Mouse (Mus musculus) embryonic facial prominence, embryonic 13.5 days (tissue): ENCODE data around the gene Cpne5. TPM values are rescaled to one million over a fixed set of nuclear protein-coding genes. Genes with fewer than 3 reads are reported as not detected.

Experiments used
- ATAC-seq: fragments of 200-750 bp; cut with Nextera tagmentation; 2 replicates; pipeline ENCODE4 v1.8.0; 2017; ENCODE audit warnings: low read depth; ENCODE audit not compliant: insufficient number of reproducible peaks, insufficient read depth, low FRiP score, low TSS enrichment
- H3K27ac ChIP-seq: fragments of 300-500 bp; sonication (generic); 2 replicates; pipeline ENCODE4 v1.5.1; 2015; ENCODE audit warnings: moderate library complexity, mild to moderate bottlenecking, inconsistent platforms
- H3K27me3 ChIP-seq: fragments of 300-500 bp; sonication (generic); 2 replicates; pipeline ENCODE4 v1.6.1; 2015; ENCODE audit warnings: mild to moderate bottlenecking, inconsistent platforms
- H3K36me3 ChIP-seq: fragments of 300-500 bp; sonication (generic); 2 replicates; pipeline ENCODE4 v1.6.1; 2015; ENCODE audit warnings: mild to moderate bottlenecking, inconsistent platforms
- H3K4me1 ChIP-seq: fragments of 300-500 bp; sonication (generic); 2 replicates; pipeline ENCODE4 v1.6.1; 2015; ENCODE audit warnings: inconsistent platforms
- H3K4me2 ChIP-seq: fragments of 300-500 bp; sonication (generic); 2 replicates; pipeline ENCODE4 v1.6.1; 2015; ENCODE audit warnings: moderate library complexity, mild to moderate bottlenecking, inconsistent platforms
- H3K4me3 ChIP-seq: fragments of 300-500 bp; sonication (generic); 2 replicates; pipeline ENCODE4 v1.5.1; 2015; ENCODE audit warnings: mild to moderate bottlenecking, inconsistent platforms
- H3K9ac ChIP-seq: fragments of 300-500 bp; sonication (generic); 2 replicates; pipeline ENCODE4 v1.6.1; 2015; ENCODE audit warnings: mild to moderate bottlenecking, inconsistent platforms
- H3K9me3 ChIP-seq: fragments of 300-500 bp; sonication (generic); 2 replicates; pipeline ENCODE4 v1.6.1; 2016; ENCODE audit warnings: inconsistent platforms
- WGBS: fragments of 180-500 bp; shearing (Covaris S2); methylation state at CpG from one replicate; pipeline ENCODE4 v1.1.7; 2015; ENCODE audit warnings: mixed read lengths; 5-methylcytosine and 5-hydroxymethylcytosine counted together
- polyA plus RNA-seq: library from polyadenylated mRNA; unstranded; fragments of >200 nt; fragmentation: Nextera tagmentation; extraction: Ambion mirVana; gene quantifications from 2 replicates; pipeline ENCODE4 v1.2.1, GENCODE M21; 2015

Cpne5 gene
- polyA plus RNA-seq, 1 experiment from 2014 or later, result 36.0 TPM

- H3K4me1 ChIP-seq, result peaks cover 33% of the 10 kb centered on the region
- H3K27ac ChIP-seq, result no peak overlapping the region
- peaks cover 5% of the 10 kb centered on the region; the same call in 1 of the 2 replicates for H3K27me3 ChIP-seq
- no peak overlapping the region for H3K4me3 ChIP-seq
- peak overlapping the region; percentile 20; the same call in 1 of the 2 replicates for H3K4me2 ChIP-seq
- 9% methylated on average over 17 of the region's 17 CpGs for WGBS
- 0 out of 2 replicates have a peak, but pooled peaks cover 5% of the 10 kb centered on the region for H3K9me3 ChIP-seq
- H3K36me3 ChIP-seq, result peaks cover 4% of the 10 kb centered on the region; the same call in 1 of the 2 replicates
- ATAC-seq, result no peak
- 0 out of 2 replicates have a peak overlapping the region, but pooled peaks have one; percentile 32 for H3K9ac ChIP-seq
Observed at GRCm38 (mm10) chr17:29164469-29165111, 73.4 kb downstream of the Cpne5 start.

GRCm38 (mm10) chr17:29162334-29162733 lies 75.6 kb downstream of the Cpne5 start:
- Histone ChIP-seq H3K27me3 (peaks cover 5% of the 10 kb centered on the region; the same call in 1 of the 2 replicates), H3K9ac (no peak overlapping the region), H3K4me3 (no peak overlapping the region), H3K4me1 (peaks cover 29% of the 10 kb centered on the region), H3K36me3 (peaks cover 4% of the 10 kb centered on the region; the same call in 1 of the 2 replicates), H3K27ac (no peak overlapping the region), H3K4me2 (no peak overlapping the region), H3K9me3 (0 out of 2 replicates have a peak, but pooled peaks cover 5% of the 10 kb centered on the region)
- WGBS, result 91% methylated on average over 13 of the region's 13 CpGs
- ATAC-seq, result no peak

- H3K9me3 ChIP-seq, result 0 out of 2 replicates have a peak, but pooled peaks cover 5% of the 10 kb centered on the region
- no peak overlapping the region for H3K9ac ChIP-seq
- H3K4me1 ChIP-seq, result peaks cover 29% of the 10 kb centered on the region
- no peak overlapping the region for H3K4me2 ChIP-seq
- H3K27me3 ChIP-seq, result no peaks in the 10 kb centered on the region
- WGBS, result 76% methylated on average over 16 of the region's 16 CpGs
- H3K27ac ChIP-seq, result no peak overlapping the region
- H3K4me3 ChIP-seq, result no peak overlapping the region
- ATAC-seq, result no peak
- peaks cover 4% of the 10 kb centered on the region; the same call in 1 of the 2 replicates for H3K36me3 ChIP-seq
Observed at GRCm38 (mm10) chr17:29159743-29160455, 78.1 kb downstream of the Cpne5 start.

GRCm38 (mm10) chr17:29159320-29159719 lies 78.6 kb downstream of the Cpne5 start:
- Histone ChIP-seq H3K4me3 (no peak overlapping the region), H3K4me1 (peaks cover 26% of the 10 kb centered on the region), H3K9me3 (0 out of 2 replicates have a peak, but pooled peaks cover 5% of the 10 kb centered on the region), H3K4me2 (no peak overlapping the region), H3K9ac (no peak overlapping the region), H3K27me3 (no peaks in the 10 kb centered on the region), H3K36me3 (peaks cover 4% of the 10 kb centered on the region; the same call in 1 of the 2 replicates), H3K27ac (no peak overlapping the region)
- WGBS, result 83% methylated on average over 5 of the region's 5 CpGs
- ATAC-seq, result no peak

GRCm38 (mm10) chr17:29158899-29159298 lies 79.1 kb downstream of the Cpne5 start:
- 0 out of 2 replicates have a peak, but pooled peaks cover 5% of the 10 kb centered on the region for H3K9me3 ChIP-seq
- H3K4me1 ChIP-seq, result peaks cover 23% of the 10 kb centered on the region
- no peaks in the 10 kb centered on the region for H3K27me3 ChIP-seq
- H3K4me2 ChIP-seq, result no peak overlapping the region
- no peak overlapping the region for H3K9ac ChIP-seq
- 89% methylated on average over 15 of the region's 15 CpGs for WGBS
- peaks cover 4% of the 10 kb centered on the region; the same call in 1 of the 2 replicates for H3K36me3 ChIP-seq
- no peak for ATAC-seq
- H3K4me3 ChIP-seq, result no peak overlapping the region
- no peak overlapping the region for H3K27ac ChIP-seq

- H3K36me3 ChIP-seq, result peaks cover 4% of the 10 kb centered on the region; the same call in 1 of the 2 replicates
- WGBS, result 82% methylated on average over 8 of the region's 8 CpGs
- H3K4me3 ChIP-seq, result no peak overlapping the region
- peaks cover 30% of the 10 kb centered on the region for H3K4me1 ChIP-seq
- H3K4me2 ChIP-seq, result no peak overlapping the region
- peak overlapping the region; percentile 81 for H3K27ac ChIP-seq
- H3K9me3 ChIP-seq, result 0 out of 2 replicates have a peak, but pooled peaks cover 5% of the 10 kb centered on the region
- no peaks in the 10 kb centered on the region for H3K27me3 ChIP-seq
- no peak for ATAC-seq
- H3K9ac ChIP-seq, result no peak overlapping the region
Observed at GRCm38 (mm10) chr17:29156866-29157265, 81.1 kb downstream of the Cpne5 start.

DNA sequence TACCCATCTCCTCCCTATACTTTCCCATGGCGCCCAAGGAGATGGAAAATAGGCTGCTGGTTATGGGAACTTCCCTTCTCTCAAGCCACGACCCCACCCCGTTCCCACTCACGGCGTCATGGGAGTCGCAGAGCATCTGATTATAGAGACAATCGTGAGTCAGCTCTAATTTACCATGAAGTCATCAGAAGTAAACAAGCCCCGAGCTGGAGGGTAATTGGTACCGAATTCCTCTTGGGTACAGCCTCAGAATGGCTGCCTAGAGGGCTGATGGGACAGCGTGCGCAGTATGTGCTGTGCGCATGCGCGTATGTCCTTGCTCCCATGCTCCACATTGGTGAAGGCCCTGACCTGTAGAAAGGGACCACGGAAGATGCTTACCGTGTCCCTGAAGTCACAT lies 81.6 kb downstream of the Cpne5 start:
- Histone ChIP-seq H3K4me1 (peaks cover 30% of the 10 kb centered on the region), H3K36me3 (peaks cover 4% of the 10 kb centered on the region; the same call in 1 of the 2 replicates), H3K27me3 (no peaks in the 10 kb centered on the region), H3K4me3 (no peak overlapping the region), H3K9ac (no peak overlapping the region), H3K9me3 (0 out of 2 replicates have a peak, but pooled peaks cover 2% of the 10 kb centered on the region), H3K27ac (peak overlapping the region; percentile 81), H3K4me2 (peak overlapping the region; percentile 16; the same call in 1 of the 2 replicates)
- no peak for ATAC-seq
- WGBS, result 66% methylated on average over 16 of the region's 16 CpGs

GRCm38 (mm10) chr17:29155355-29156135 lies 82.4 kb downstream of the Cpne5 start:
- Histone ChIP-seq H3K27me3 (no peaks in the 10 kb centered on the region), H3K9me3 (no peaks in the 10 kb centered on the region), H3K27ac (peak overlapping the region; percentile 81), H3K4me3 (no peak overlapping the region), H3K4me1 (peaks cover 30% of the 10 kb centered on the region), H3K36me3 (no peaks in the 10 kb centered on the region), H3K9ac (no peak overlapping the region), H3K4me2 (peak overlapping the region; percentile 16)
- ATAC-seq, result no peak
- WGBS, result 62% methylated on average over 12 of the region's 12 CpGs

DNA sequence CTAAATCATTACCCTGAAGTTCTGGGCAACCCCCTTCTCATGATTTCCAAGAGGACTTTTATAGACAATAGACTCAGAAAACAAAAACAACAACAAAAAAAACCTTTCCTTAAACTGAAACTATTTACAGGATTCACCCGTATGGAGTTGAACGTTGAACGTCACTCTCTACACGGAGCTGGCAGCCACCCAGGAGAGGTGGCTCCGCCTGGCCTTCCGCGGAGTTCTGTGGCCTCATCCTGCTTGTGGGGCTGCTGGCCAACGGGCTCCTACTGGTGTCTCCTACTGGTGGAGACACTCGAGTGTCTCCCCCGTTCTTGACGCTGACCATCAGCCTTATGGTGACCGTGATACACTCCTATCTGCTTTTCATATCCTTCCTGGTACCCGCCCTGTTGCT lies 83.7 kb downstream of the Cpne5 start:
- Histone ChIP-seq H3K9me3 (no peaks in the 10 kb centered on the region), H3K27ac (no peak overlapping the region), H3K4me3 (no peak overlapping the region), H3K4me1 (peaks cover 35% of the 10 kb centered on the region), H3K27me3 (no peaks in the 10 kb centered on the region), H3K9ac (no peak overlapping the region), H3K4me2 (no peak overlapping the region), H3K36me3 (no peaks in the 10 kb centered on the region)
- no peak for ATAC-seq
- 84% methylated on average over 13 of the region's 13 CpGs for WGBS

DNA sequence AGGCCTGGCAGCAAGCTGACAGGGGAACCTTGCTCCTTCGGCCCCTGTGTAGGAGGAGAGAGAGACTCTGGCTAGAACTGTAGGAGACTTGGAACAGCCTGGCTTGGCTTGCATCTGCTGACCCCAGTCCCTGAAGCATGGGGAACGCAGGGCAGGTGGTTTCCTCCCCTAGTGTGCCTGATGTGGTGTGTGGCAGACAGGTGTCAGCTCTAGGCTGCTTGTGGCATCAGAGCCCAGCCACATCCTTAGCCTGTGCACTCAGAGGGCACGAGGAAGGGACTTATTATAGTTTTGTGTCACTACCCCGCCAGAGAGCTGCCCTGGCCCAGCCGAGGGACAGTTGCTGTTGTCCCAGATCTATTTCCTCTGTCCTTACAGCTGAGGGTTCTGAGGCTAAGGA lies 85.4 kb downstream of the Cpne5 start:
- H3K4me3 ChIP-seq, result no peak overlapping the region
- peaks cover 35% of the 10 kb centered on the region for H3K4me1 ChIP-seq
- ATAC-seq, result no peak
- WGBS, result 73% methylated on average over 5 of the region's 5 CpGs
- H3K9me3 ChIP-seq, result no peaks in the 10 kb centered on the region
- no peak overlapping the region for H3K4me2 ChIP-seq
- no peaks in the 10 kb centered on the region; the same call in 1 of the 2 replicates for H3K27me3 ChIP-seq
- H3K27ac ChIP-seq, result no peak overlapping the region
- H3K36me3 ChIP-seq, result no peaks in the 10 kb centered on the region
- no peak overlapping the region for H3K9ac ChIP-seq

- 62% methylated on average over 7 of the region's 7 CpGs for WGBS
- Histone ChIP-seq H3K27ac (no peak overlapping the region), H3K27me3 (no peaks in the 10 kb centered on the region; the same call in 1 of the 2 replicates), H3K9me3 (0 out of 2 replicates have a peak, but pooled peaks cover 5% of the 10 kb centered on the region), H3K36me3 (no peaks in the 10 kb centered on the region), H3K4me3 (no peak overlapping the region), H3K4me1 (peaks cover 13% of the 10 kb centered on the region), H3K9ac (no peak overlapping the region), H3K4me2 (no peak overlapping the region)
- no peak for ATAC-seq
Observed at GRCm38 (mm10) chr17:29149766-29150165, 88.2 kb downstream of the Cpne5 start.
